Mouse (Mus musculus) fibroblast of lung, adult 2 months (primary cell): ENCODE measurements at regions not wholly inside any gene's neighbourhood (a gene's known extent, or its start where the extent isn't known, plus 50 kb on each side); places are given as distances from the start of the nearest gene placed in this dataset.
A peak's percentile ranks its signal among the peaks of the same experiment; 100 is the strongest.
"Not testable (repeated sequence)": the region's sequence is repeated elsewhere in the genome, so short reads cannot be mapped to it uniquely, and the experiment has no call there.

ENCODE experiments used
- DNase-seq: peaks from one replicate; pipeline ENCODE4 v3.0.0-alpha.2; 2011; ENCODE audit warnings: low read depth

DNA sequence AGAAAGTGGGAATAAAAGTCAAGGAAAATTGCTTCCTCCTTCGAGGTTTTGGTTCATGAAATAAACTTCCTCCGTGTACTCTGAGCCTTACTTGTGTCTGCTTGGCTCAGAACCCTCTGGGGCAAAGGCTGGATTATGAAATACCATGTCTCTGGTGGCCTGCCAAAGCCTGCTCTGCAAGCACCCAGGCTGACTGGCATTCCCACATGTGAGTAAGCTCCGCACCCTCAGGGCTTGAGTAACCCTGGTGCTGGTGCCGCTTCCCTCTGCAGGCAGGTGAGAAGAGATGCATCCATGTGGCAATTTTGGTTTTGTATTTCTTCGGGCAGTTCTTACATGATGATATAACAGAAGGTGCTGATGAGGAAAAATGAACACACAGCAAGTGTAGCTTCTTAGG, 66.0 kb downstream of the Nr2f2 start:
- DNase-seq: peak; percentile 90

DNA sequence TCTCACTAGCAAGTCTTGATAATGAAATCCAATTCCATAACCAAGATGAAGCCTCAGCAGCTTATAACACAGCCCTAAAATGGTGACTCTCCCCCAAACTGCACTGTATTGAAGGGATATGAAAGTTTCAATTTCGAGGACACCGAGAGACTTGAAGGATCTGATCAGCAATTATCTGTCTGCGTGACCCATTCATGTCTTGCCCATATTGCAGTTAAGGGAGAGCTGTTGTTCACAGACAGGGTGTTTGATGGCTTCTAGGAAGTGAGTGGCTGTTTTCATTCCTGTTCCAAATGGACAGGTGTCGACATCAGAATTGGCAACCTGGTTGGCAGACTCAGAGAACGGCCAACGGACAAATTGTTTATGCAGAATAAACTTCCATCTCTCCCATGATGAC, 75.1 kb downstream of the Nr2f2 start:
- no peak for DNase-seq

DNA sequence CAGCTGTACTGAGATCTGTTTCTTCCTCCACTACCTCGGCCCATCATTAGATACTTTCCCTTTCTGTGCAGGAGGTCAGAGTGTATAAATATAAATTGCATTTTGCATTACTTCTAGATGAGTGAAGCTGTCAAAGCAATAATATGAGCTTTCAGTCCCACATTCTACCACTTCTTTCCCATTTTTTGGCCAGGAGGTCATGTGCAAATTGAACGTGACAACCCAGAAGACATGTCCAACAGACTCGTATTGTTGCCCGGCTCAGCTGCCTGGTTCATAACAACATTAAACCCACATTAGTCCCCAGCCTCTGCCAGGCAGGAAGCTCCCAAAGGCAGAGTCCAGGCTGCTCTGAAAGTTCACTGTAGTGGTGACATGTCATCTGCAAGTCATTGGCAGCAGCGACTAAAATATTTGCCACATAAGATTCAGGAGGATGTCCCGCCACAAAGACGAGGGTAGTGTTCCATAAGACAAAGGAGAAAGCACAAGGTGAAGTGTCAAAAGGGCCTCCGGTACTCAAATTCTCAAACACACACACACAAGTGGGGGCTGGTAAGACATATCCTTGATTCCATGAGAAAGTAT, 75.7 kb downstream of the Nr2f2 start:
- DNase-seq: no peak

DNA sequence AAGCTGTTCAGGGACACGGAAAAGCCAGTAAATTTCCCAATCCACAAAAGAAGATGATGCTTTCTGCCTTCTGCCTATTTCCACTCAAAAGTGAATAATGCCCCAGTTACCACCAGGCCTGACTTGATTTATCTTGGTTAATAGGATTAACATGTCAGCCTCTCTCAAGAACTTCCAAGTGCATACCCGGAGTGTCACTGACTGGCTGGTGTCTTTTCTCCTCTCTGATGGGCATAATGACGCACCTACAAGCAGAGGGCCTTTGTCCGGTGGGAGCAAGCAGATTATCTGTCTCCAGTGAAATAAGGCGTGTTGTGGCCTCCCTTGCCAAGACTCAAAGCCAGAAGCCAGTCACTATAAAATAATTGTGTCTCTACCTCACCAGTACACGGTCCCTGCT, 76.3 kb downstream of the Nr2f2 start:
- DNase-seq: no peak

DNA sequence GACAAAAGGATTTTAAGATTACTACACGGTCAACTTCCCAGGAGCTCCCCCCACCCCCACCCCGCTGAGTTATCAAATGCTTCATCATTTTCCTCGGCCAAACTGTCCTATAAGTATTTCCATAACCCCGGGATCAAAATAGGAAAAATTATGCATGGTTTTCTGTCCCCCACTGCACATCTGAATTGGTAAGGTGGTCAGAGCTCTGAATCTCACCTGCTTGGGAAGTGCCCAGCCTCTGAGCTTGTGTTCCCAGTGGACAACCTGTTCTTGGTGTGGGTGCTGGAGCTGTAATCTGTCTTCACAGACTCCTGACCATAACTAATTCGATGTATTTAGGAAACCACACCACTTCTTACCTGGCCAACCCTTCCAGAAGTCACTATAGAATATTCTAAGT, 77.9 kb downstream of the Nr2f2 start:
- DNase-seq: no peak

DNA sequence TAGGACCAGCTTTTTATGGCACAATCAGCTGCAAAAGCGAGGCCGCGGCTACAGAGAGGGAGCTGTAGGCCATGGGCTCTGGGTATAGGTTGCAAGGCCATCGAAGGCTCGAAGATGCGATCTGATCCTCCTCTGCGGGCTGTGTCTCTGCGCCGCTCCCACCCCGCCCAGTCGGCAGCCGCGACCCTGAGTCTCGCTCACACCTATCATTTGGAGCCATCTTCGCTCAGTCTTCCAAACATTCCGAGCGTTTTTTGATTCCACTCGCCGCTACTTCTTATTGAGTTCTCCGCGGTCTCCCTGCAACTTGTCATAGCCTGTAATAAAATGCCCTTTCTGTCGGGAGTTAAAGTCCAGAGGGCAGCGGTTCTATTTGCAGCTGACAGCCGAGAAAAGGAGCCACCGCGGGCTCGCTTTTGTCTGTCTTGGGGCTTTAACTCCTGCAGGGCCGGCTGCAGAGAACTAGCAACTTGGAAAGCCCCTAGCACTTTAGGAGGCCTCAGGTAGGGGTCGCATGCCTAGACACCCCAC, 78.6 kb downstream of the Nr2f2 start:
- no peak for DNase-seq

DNA sequence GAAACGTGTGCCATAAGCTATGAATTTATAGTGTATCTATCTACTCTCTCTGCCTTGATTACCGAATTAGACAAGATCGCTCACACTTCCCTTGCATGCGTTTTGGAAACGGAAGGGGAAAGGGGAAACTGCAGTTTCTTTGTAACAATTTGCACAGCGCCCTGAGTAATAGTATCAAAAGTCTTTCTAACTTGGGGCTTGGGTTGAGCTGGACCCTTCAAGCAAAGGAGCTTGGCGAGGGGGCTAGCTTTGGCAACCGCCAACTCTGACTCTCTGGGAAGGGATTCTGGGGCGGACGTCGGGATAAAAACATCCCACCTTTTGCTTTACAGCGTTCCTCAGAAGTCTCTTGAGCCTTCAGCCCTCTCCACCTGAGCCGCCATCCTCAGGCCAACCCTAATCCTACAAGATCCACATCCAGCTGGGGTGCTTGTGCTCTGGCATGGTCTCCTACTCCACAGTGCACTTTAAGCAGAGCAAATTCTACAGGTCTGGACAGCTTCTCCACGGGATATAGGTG, 79.6 kb downstream of the Nr2f2 start:
- DNase-seq: no peak

DNA sequence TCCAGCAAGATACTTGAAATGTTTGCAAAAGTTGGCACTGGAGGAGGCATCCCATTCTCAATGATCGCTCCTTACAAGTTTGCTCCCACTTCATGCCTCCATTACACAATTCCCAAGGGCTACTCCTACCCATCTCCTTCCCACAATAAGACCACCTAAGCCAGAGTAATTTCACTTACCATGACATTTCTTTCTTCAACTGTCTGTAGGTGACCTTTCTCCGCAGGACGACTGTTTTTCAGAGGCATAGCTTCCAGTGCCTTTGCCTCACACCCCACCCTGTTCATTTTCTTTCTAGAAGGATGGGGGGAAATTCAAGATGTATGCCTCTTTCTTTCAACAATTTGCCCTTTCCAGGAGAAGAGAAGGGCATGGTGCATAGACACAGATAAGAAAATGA, 81.2 kb downstream of the Nr2f2 start:
- no peak for DNase-seq

DNA sequence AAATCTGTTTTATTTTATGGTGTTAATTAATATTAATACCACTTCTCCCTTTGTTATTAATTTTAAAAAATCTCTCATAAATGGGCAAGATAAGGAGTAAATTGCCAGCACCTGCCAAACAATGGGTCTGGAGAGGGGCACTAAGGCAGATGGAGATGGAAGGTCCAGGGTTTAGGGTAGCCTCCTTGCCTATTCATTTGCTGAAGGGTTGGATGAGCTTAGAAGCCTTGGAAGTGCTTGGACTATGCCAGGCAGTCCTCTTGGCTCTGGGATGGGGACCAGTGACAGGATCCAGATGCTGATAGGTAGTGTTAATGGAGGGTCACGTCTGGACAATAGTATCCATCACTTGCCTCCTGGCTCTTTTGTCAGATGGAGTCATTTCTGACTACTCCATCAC, 82.7 kb downstream of the Nr2f2 start:
- DNase-seq: no peak

DNA sequence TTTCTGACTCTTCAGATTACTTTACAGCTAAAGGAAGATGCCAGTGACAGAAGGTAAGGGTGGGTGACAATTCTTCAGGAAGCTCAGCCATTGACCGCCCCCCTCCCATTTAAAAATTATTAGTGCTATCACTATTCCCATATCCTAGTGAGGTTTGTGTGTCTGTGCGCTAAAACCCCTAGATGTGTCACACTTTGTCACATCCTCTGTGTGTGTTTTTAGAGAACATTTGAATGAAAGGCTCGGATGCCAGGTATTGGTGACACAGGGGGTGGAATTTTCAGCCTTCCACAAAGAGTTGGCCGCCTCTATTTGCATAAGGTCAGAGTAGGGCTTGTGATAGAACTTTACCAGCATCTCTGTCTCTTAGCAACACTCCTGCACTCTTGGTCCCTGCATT, 83.4 kb downstream of the Nr2f2 start:
- no peak for DNase-seq

DNA sequence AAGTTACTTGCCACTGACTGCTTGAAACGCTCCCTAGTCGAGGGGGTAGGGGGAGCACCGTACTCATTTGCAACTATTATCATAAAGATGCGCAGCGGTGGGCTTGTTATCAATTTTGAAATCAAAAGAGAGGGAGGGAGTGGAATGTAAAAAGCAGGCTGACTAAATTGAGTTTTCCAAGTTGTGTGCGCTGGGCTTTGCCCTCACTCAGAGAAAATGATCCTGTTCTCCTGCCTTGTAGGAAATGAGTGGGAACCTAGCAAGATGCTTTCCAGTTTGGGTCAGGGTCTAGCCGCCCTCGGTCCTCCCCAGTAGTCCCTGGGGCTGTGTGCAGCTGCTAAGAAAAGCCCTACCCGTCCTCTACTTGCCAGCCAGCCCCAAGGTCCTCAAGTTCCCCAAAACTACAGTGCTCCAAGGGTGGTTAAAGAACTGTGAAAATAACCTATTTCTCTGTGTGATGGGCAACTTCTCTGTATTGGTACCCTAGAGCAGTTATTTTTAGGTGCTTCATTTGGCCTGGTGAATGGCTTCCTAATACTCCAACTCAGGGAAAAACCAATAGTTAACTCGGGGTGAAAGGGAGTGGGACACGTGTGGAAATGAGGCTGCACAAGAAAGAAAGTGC, 84.5 kb downstream of the Nr2f2 start:
- no peak for DNase-seq

DNA sequence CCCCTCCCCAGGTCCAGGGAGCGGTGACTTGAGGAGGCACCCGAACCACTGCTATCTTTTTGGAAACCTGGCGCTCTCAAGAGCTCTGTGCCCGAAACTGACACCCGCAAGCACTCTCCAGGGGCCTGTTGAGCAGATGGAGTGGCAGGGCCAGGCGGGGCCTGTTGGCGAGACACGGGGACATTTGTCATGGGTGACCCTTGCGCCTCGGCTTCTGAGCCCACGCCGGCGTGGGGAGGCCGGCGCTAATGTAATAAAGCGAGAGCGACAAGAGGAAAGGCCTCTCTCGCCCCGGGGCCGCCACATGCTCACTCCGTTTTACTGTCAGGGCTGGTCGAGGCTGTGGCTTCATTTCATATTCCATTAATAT, 85.2 kb downstream of the Nr2f2 start:
- DNase-seq: no peak

DNA sequence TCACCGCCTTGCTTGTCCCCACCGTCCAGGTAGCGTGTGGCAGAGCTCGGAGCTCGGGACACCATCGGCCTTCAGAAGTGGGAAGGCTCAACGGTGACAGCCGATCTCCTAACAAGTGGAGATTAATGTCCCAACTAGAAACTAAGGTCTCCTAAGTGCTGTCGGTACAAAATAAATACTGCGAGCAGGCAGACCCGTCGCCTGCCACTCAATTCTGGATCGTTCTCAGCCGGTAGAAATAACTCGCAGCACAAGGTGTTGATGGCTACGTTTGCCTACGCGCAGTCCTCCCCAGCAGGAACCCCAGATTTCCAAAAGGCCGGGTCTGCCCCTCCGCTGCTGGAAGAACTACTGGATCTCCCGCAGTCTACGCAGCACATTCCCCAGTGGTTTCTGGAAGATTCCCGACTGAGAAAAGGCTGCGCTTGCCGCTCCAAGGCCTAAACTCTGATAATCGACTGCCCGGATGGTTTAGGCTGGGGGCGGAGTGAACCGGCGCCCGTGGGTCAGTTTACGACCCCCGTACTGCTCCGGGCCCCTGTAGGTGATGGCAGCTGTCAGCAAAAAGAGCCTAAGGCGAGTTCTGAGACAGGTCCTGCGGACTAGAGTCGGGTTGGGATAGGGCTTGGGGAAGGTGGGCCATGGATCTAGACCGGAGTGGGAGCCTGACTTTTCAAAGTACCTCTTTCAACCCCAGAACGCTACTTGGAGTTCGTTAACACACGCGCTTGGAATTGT, 85.7 kb downstream of the Nr2f2 start:
- no peak for DNase-seq

DNA sequence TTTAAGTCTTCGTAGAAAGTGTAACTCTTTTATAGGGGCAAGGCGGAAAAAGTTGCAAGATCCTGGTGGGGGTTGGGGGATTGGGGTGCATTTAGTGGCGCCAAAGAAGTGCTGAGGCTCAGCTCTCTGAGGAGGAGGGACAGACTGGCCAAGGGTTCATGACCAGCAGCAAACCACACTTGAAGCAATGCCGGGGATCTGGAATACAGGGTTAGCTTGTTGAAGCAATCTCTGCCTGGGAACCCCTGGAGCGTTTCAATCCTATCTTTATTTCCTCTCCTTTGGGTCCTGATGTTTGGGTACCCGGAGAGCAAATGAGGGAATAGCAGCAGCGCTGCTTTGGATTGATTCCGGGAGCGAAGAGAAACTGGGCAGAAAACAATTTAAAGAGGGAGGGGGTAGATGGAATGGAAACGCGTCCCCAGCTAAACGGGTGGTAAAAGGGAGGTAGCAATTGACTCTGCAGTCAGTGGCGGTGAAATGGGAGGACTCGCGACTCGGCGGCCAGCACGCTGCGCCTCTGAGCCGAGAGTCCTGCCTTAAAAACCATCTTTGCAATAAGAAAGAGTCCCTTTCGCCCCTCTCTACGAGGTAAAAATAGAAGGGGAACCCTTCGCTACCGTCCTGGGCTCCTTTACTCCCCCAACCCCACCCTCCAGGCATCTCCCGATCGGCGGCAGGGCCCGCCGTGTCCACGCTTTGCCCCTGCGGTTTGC, 86.5 kb downstream of the Nr2f2 start:
- no peak for DNase-seq

DNA sequence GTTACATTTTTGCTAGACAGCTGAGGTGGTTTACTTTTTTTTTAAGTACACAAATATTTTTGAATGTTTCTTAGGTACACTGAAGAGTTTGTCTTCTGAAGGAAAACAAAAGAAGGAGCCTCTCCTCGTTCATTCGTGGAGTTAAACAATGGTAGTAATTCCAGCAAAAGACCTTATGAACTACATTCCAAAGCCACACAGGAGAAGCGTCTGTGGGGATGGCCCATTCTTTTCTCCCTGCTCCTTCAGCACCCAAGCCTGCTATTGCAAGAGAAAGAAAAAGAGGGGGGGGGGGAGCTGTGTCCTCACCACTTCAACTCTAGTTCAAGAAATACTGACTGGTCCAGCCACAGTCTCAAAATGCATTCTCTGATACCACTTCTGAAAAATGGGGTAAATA, 87.4 kb downstream of the Nr2f2 start:
- DNase-seq: no peak

DNA sequence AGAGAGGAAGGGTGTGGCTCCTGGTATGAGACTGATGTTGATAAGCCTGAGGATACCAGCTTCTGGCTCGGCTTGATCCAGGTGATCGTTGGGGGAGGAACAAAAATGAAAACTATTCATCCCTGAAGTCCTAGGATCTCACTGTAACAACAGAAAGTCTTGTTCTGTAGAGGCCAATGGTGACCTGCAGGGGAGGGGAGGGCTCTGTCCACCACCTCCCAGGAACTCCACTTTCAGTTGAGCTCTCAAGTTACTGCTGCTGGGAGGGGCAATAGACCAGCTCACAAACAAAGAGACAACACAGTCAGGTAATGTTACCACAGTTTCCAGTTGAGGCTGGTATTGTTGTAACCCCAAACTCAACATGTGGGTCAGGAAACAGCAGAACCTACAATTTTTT, 90.5 kb downstream of the Nr2f2 start:
- DNase-seq: no peak

DNA sequence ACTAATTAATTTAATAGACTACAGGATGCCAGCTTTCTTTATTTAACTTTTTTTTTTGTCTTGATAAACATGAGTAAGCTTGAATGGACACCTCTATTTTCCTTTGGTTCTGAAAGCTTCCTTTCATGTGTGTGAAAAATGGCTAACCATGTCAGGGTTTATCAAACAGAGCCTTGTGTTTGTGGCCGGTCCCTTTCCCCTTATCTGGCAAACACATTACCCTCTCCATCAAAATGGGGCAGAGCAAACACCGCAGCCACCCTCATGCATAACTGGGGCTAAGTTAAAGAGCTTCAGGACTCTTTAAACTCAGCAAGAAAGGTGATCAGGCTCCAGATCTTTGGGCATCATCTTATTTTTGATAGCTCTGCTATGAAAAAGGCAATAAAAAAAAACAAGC, 92.2 kb downstream of the Nr2f2 start:
- no peak for DNase-seq

DNA sequence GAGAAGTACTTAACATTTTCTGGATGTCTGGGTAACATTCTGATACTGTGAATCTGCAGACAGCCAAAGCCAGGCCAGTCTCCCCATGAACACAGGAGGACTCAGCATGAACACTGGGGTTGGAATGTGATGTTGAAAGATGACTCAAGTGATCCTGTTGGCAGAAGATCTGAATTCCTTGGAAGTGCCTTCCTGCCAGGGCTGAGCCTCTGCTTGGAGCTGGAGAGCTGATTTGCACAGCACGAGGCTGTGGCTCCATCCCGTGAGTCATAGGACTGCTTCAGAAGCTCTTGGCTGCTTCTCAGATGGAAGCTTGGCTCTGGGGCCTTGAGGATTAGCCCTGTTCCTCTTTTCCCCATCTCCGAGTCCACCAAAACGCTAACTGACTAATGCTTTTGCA, 99.5 kb downstream of the Nr2f2 start:
- DNase-seq: peak; percentile 99

DNA sequence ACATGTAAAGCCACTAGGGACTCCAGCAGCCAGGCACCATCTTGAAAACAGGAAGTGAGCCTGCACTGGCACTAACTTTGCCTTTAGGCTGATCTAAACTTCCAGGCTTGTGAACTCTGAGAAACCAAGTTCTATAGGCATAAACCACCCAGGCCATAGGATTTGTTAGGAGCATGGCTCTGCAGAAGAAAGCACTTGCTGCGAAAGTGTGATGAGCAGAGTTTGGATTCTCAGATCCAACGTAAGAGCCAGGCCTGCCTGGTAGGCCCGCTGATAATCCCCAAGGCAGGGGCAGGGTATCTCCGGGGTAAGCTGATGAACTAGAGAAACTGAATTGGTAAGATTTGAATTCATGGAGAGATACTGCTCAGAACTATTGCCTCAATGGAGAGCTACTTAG, 109.7 kb downstream of the Nr2f2 start:
- no peak for DNase-seq

DNA sequence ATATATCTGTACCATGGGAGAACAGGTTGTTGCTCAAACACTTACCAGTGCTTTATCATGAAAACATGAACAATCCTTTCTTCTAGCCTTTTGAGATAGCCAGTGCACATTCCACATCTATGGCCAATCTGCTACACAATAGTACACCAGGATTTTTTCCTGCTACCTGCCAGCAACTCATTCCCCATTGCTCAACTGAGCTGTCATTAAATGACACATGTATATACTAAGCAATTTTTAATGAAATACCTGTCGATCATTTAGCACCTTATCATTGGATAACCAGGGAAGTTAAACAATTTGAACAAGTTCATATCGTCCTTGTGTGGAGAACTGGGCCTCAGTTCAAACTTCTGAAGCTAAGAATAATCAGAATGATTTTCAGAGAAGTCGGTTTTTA, 111.5 kb downstream of the Nr2f2 start:
- no peak for DNase-seq

DNA sequence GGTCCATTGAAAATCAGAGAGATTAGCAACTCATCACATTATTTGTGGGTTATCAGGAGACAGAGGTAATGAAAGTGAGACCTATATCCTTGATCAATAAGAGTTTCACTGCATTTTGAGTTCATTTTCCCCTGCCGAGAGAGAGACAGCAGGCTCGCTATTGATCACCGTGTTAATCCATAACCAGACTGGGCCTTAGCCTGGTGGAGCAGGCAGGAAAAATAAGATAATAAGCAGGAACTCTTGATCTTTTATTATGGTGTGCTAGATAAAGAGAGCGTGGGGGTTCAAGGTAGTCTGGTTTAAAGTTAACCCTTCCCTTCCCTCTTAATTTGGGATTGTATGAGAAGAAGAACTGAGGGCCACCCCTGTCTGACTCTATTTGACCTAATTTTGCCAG, 113.3 kb downstream of the Nr2f2 start:
- DNase-seq: no peak

DNA sequence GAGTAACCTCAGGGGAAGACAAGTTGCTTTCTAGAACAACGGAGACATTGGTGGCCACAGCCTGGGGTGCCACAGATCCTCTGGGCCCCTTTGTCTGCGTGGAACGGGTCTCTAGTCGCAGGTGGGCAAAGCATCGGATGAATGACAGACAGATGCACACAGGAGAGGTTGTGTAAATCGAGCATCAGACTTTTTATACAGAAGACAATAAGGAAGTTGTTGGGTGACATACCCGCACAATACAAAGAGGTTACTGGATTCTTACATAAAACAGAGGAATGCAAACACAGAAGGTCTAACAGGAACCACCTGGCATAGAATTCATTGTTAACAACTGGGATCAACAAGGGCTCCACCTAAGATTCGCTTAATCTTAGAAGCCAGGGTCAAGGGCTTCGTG, 127.5 kb downstream of the Nr2f2 start:
- not testable (repeated sequence) for DNase-seq

DNA sequence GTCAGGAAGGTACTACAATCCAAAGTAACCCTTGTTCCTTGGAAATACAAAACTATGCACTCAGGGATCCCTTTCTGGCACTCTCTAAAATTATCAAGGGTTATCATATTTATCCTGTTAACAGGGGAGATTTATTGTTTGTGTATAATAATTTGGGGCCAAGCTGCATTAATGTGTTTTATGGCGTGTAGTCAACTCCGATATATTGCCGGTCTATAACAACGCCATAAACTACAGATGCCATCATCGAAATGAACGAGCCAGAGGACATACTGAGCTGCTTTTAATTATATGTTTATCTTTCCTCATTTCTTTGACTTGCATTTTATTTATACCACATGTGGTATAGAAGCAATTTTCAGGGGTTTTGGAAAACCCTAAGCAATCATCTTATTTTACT, 147.2 kb downstream of the Nr2f2 start:
- DNase-seq: no peak
